Mouse (Mus musculus): ENCODE measurements at regions not wholly inside any gene's neighbourhood (a gene's known extent, or its start where the extent isn't known, plus 50 kb on each side); places are given as distances from the start of the nearest gene placed in this dataset.

DNA sequence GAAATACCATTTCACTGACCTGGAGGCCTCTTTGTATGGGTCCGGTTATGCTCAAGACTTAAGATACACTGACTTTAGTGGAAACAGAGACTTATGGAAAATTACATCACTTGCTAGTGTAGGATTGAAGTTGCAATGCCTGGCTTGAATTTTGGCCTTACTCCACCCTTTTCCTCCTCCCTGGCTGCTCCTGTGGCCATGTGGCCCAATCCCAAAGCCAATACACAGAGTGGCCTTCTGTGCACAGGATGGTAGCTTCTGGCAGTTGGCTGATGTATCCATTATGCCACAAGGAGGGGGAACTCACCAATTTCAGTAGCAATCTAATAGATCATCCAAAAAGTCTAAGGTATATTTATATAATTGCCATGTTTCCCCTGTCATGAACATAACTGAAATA lies 292.4 kb downstream of the Osr1 start:
- 93% methylated on average over 1 of the region's 1 CpGs for WGBS
- H3K36me3 ChIP-seq (ENCODE audit: control insufficient read depth, insufficient read depth, low read length) = no peaks in the 10 kb centered on the region
- no peak overlapping the region for H3K9ac ChIP-seq (ENCODE audit: low read depth, low read length)
- no peaks in the 10 kb centered on the region for H3K9me3 ChIP-seq (ENCODE audit: control insufficient read depth, low read length)
- no peak overlapping the region for H3K4me3 ChIP-seq (ENCODE audit: low read length)
- H3K27ac ChIP-seq (ENCODE audit: low read depth, low read length) = no peak overlapping the region
- no peak for ATAC-seq (ENCODE audit: low FRiP score, low TSS enrichment)
- no peaks in the 10 kb centered on the region for H3K4me1 ChIP-seq (ENCODE audit: control insufficient read depth, insufficient read depth, low read length)
- no peaks in the 10 kb centered on the region for H3K27me3 ChIP-seq (ENCODE audit: control insufficient read depth, insufficient read depth, low read length)
- H3K4me2 ChIP-seq (replicated peaks; ENCODE audit: low read depth, low read length) = no peak overlapping the region

DNA sequence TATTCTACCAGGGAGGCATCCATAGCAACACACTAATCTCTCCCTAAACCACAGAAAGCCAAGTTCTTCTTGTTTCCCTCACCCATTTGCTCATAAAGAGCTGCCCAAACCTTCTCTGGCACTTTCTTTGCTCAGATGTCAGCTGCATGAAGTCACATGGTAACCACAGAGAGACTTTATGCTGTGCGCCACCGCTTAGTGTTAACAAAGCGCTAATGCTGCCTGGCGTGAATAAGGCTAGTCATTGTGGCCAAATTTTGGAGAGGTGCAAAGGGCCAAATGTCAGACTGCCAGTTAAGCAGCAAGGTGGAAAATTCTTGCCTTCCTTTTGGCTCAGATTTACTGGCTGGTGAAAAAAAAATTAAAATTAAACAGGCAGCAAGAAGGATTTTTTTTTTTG lies 302.3 kb downstream of the Osr1 start:
- no peaks in the 10 kb centered on the region for H3K9me3 ChIP-seq (ENCODE audit: control insufficient read depth, low read length)
- no peak overlapping the region for H3K27ac ChIP-seq (ENCODE audit: low read depth, low read length)
- 89% methylated on average over 4 of the region's 4 CpGs for WGBS
- no peak for ATAC-seq (ENCODE audit: low FRiP score, low TSS enrichment)
- H3K9ac ChIP-seq (ENCODE audit: low read depth, low read length) = no peak overlapping the region
- no peaks in the 10 kb centered on the region for H3K27me3 ChIP-seq (ENCODE audit: control insufficient read depth, insufficient read depth, low read length)
- no peak overlapping the region for H3K4me3 ChIP-seq (ENCODE audit: low read length)
- H3K4me1 ChIP-seq (ENCODE audit: control insufficient read depth, insufficient read depth, low read length) = no peaks in the 10 kb centered on the region
- no peak overlapping the region for H3K4me2 ChIP-seq (replicated peaks; ENCODE audit: low read depth, low read length)
- no peaks in the 10 kb centered on the region for H3K36me3 ChIP-seq (ENCODE audit: control insufficient read depth, insufficient read depth, low read length)

DNA sequence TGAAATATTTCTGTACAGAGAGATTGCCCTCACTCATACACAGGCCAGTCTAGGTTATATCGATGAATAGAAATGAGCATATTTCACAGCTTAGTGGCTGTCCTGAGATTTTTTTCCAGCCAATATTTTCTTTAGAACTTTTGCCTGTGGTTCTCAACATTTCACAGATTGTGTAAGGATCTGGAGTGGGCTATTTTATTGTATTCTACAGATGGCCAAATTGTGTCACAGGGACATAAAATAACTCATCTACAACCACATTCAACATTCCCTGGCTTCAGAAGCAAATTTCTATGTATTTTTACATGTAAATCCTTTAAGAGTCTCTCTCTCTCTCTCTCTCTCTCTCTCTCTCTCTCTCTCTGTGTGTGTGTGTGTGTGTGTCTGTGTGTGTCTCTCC lies 303.3 kb downstream of the Osr1 start:
- Histone ChIP-seq H3K27ac (ENCODE audit: low read depth, low read length) (no peak overlapping the region), H3K4me1 (ENCODE audit: control insufficient read depth, insufficient read depth, low read length) (no peaks in the 10 kb centered on the region), H3K4me3 (ENCODE audit: low read length) (no peak overlapping the region), H3K36me3 (ENCODE audit: control insufficient read depth, insufficient read depth, low read length) (no peaks in the 10 kb centered on the region), H3K4me2 (replicated peaks; ENCODE audit: low read depth, low read length) (no peak overlapping the region), H3K9ac (ENCODE audit: low read depth, low read length) (no peak overlapping the region), H3K27me3 (ENCODE audit: control insufficient read depth, insufficient read depth, low read length) (no peaks in the 10 kb centered on the region), H3K9me3 (ENCODE audit: control insufficient read depth, low read length) (no peaks in the 10 kb centered on the region)
- 95% methylated on average over 1 of the region's 1 CpGs for WGBS
- ATAC-seq (ENCODE audit: low FRiP score, low TSS enrichment) = no peak

DNA sequence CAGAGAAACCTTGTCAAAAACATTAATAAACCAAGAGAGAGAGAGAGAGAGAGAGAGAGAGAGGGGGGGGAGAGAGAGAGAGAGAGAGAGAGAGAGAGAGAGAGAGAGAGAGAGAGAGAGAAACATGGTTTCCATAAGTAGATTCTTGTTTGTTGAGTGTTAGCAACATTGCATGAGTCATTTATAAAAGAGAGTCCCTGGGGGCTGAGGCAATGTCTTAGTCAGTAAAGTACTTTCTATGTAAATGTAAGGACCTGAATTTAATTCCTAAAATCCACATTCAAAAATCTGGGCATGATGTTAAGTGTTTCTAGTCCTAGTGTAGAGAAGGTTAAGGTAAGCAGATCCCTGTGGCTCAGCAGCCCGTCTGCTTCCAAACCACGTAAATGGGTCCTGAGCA lies 304.9 kb downstream of the Osr1 start:
- Histone ChIP-seq H3K9ac (ENCODE audit: low read depth, low read length) (no peak overlapping the region), H3K4me2 (replicated peaks; ENCODE audit: low read depth, low read length) (no peak overlapping the region), H3K27ac (ENCODE audit: low read depth, low read length) (no peak overlapping the region), H3K9me3 (ENCODE audit: control insufficient read depth, low read length) (no peaks in the 10 kb centered on the region), H3K36me3 (ENCODE audit: control insufficient read depth, insufficient read depth, low read length) (no peaks in the 10 kb centered on the region), H3K4me3 (ENCODE audit: low read length) (no peak overlapping the region), H3K27me3 (ENCODE audit: control insufficient read depth, insufficient read depth, low read length) (no peaks in the 10 kb centered on the region), H3K4me1 (ENCODE audit: control insufficient read depth, insufficient read depth, low read length) (no peaks in the 10 kb centered on the region)
- WGBS = 90% methylated on average over 2 of the region's 2 CpGs
- no peak for ATAC-seq (ENCODE audit: low FRiP score, low TSS enrichment)

DNA sequence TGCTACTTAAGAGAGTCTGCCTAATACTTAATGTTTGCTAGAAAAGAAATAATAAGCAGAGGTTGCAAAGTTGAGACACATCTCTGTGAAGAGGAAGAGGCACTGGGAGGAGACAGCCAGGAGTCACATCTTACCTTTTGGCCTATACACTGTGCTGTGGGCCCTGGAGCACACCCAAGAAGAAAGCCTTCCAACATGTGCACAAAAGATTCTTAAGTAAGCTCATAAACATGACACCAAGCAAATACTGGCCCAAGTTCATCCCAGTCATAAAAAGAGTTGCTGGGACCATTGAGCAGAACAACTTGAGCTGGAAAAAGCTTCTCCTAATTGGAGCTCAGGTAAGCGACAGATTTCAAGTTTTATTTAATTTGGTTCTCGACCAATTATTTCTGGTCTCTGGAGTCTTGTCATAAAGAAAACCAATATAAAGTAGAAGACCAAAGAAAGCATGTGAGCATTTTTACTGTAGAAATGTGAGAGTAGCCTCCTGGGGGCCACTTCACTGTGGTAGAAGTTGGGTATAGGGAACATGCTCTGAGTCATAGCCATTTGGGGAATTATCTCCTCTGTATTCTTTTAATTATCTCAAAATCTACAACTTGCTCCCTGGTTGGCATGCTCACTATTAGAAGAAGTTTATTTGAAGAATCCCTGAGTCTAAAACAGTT lies 312.2 kb downstream of the Osr1 start:
- Histone ChIP-seq H3K36me3 (ENCODE audit: control insufficient read depth, insufficient read depth, low read length) (no peaks in the 10 kb centered on the region), H3K4me2 (replicated peaks; ENCODE audit: low read depth, low read length) (no peak overlapping the region), H3K27me3 (ENCODE audit: control insufficient read depth, insufficient read depth, low read length) (no peaks in the 10 kb centered on the region), H3K4me3 (ENCODE audit: low read length) (no peak overlapping the region), H3K9me3 (ENCODE audit: control insufficient read depth, low read length) (no peaks in the 10 kb centered on the region), H3K27ac (ENCODE audit: low read depth, low read length) (no peak overlapping the region), H3K4me1 (ENCODE audit: control insufficient read depth, insufficient read depth, low read length) (no peaks in the 10 kb centered on the region), H3K9ac (ENCODE audit: low read depth, low read length) (no peak overlapping the region)
- ATAC-seq (ENCODE audit: low FRiP score, low TSS enrichment) = no peak
- 89% methylated on average over 2 of the region's 2 CpGs for WGBS

DNA sequence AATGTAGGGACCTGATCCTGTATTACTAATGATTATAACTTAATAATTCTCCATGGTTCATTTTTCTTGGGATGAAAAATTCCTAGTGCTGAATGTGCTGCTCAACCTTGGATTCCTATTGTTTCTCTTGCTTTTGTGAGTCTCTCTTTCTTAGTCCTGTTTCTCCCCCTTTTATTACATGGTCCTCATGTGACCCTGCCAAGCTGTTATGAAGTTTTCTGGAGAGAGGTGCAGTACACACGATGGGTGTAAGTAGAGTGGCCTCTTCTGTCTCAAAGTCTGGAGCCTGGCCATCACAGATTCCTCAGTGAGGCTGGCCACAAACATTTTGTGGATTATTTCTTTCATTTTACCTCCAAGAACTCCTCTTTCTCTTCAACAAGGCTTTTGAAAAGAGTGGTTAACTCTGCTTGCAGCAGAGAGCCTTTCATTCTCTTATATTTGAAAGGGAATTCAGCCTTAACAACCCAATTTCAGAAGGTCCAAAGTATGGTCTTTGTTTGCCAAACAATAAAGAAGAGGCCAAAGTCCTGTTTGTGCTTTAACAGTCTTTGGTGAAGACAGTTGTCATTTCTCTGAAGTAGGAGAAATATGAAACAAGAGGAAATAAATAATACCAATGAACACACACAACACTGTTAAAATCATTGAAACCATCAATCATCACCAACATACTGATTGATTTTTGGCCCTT lies 313.3 kb downstream of the Osr1 start:
- H3K9me3 ChIP-seq (ENCODE audit: control insufficient read depth, low read length) = no peaks in the 10 kb centered on the region
- H3K27me3 ChIP-seq (ENCODE audit: control insufficient read depth, insufficient read depth, low read length) = no peaks in the 10 kb centered on the region
- H3K27ac ChIP-seq (ENCODE audit: low read depth, low read length) = no peak overlapping the region
- H3K4me3 ChIP-seq (ENCODE audit: low read length) = no peak overlapping the region
- no peak overlapping the region for H3K9ac ChIP-seq (ENCODE audit: low read depth, low read length)
- no peak for ATAC-seq (ENCODE audit: low FRiP score, low TSS enrichment)
- H3K4me2 ChIP-seq (replicated peaks; ENCODE audit: low read depth, low read length) = no peak overlapping the region
- 79% methylated on average over 1 of the region's 1 CpGs for WGBS
- H3K36me3 ChIP-seq (ENCODE audit: control insufficient read depth, insufficient read depth, low read length) = no peaks in the 10 kb centered on the region
- no peaks in the 10 kb centered on the region for H3K4me1 ChIP-seq (ENCODE audit: control insufficient read depth, insufficient read depth, low read length)

DNA sequence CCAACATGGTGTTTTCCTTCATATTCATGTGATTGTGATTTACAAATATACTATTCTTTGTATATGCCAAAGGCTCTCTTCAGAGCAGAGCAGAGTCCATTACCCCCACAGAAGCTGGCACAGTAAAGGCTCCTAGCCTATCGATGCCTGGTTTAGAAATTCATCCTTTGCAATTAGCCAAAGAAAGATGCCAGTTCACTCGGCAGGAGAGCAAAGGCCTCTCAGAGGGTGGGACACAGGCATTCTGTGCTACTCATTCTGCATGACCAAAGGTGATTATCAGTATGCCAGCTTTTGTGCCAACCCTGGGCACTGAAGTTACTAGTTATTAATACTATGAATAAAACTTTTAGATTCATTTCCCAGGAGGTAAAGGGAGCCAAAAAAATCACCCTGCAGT lies 324.6 kb downstream of the Osr1 start:
- ATAC-seq (ENCODE audit: low FRiP score, low TSS enrichment) = no peak
- no peaks in the 10 kb centered on the region for H3K36me3 ChIP-seq (ENCODE audit: control insufficient read depth, insufficient read depth, low read length)
- H3K4me1 ChIP-seq (ENCODE audit: control insufficient read depth, insufficient read depth, low read length) = no peaks in the 10 kb centered on the region
- H3K27ac ChIP-seq (ENCODE audit: low read depth, low read length) = no peak overlapping the region
- H3K4me3 ChIP-seq (ENCODE audit: low read length) = no peak overlapping the region
- no peak overlapping the region for H3K4me2 ChIP-seq (replicated peaks; ENCODE audit: low read depth, low read length)
- no peak overlapping the region for H3K9ac ChIP-seq (ENCODE audit: low read depth, low read length)
- H3K27me3 ChIP-seq (ENCODE audit: control insufficient read depth, insufficient read depth, low read length) = no peaks in the 10 kb centered on the region
- no peaks in the 10 kb centered on the region for H3K9me3 ChIP-seq (ENCODE audit: control insufficient read depth, low read length)
- WGBS = 81% methylated on average over 2 of the region's 2 CpGs

DNA sequence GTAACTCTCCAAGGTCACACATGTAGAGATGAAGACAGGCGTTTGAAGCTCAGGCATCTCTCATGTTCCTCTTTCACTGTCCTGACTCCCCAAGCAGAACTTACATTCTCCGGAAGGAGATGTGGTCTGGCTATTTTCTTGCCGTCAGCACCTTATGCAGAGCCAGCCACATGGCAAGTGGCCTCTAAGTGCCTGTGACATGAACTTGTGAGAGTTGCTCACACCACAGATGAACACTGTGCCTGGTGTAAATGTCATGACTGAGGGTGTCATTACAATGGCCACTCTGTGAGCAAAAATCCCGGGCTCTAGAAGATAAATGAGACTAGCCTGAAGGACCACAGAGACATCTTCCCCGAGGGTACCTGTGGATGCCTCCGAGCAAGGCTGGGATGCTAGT lies 328.1 kb downstream of the Osr1 start:
- Histone ChIP-seq H3K4me2 (replicated peaks; ENCODE audit: low read depth, low read length) (no peak overlapping the region), H3K27ac (ENCODE audit: low read depth, low read length) (no peak overlapping the region), H3K4me3 (ENCODE audit: low read length) (no peak overlapping the region), H3K9ac (ENCODE audit: low read depth, low read length) (no peak overlapping the region), H3K4me1 (ENCODE audit: control insufficient read depth, insufficient read depth, low read length) (no peaks in the 10 kb centered on the region), H3K27me3 (ENCODE audit: control insufficient read depth, insufficient read depth, low read length) (no peaks in the 10 kb centered on the region), H3K9me3 (ENCODE audit: control insufficient read depth, low read length) (no peaks in the 10 kb centered on the region), H3K36me3 (ENCODE audit: control insufficient read depth, insufficient read depth, low read length) (no peaks in the 10 kb centered on the region)
- ATAC-seq (ENCODE audit: low FRiP score, low TSS enrichment) = 0 out of 2 replicates have a peak, but pooled peaks have one; percentile 19
- 78% methylated on average over 6 of the region's 6 CpGs for WGBS

DNA sequence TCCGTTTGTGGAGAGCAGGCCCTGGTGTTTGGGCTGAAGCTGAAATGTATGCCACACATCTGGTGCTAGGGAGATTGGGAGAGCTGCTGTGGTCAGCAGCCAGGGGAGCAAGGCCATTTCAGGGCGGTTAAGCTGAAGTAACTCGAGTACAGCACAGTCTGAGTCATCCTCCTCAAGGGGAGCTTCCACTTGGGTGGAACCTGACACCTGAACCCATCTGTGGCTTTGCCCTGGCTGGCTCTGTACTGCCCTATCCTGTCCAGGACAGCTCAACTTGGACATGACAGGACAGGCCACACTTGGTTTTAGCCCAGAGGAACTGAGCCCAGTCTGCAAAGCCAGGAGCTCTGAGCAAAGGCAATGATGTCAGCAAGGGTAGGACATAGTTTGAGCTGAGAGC lies 328.5 kb downstream of the Osr1 start:
- Histone ChIP-seq H3K27me3 (ENCODE audit: control insufficient read depth, insufficient read depth, low read length) (no peaks in the 10 kb centered on the region), H3K4me1 (ENCODE audit: control insufficient read depth, insufficient read depth, low read length) (no peaks in the 10 kb centered on the region), H3K9ac (ENCODE audit: low read depth, low read length) (no peak overlapping the region), H3K27ac (ENCODE audit: low read depth, low read length) (no peak overlapping the region), H3K4me2 (replicated peaks; ENCODE audit: low read depth, low read length) (no peak overlapping the region), H3K36me3 (ENCODE audit: control insufficient read depth, insufficient read depth, low read length) (no peaks in the 10 kb centered on the region), H3K9me3 (ENCODE audit: control insufficient read depth, low read length) (no peaks in the 10 kb centered on the region), H3K4me3 (ENCODE audit: low read length) (no peak overlapping the region)
- ATAC-seq (ENCODE audit: low FRiP score, low TSS enrichment) = peak; percentile 97
- WGBS = 21% methylated on average over 3 of the region's 3 CpGs

Data from kidney, embryonic 14.5 days (tissue).